Mouse (Mus musculus): ENCODE measurements around the gene Rcan1. TPM values are rescaled to one million over a fixed set of nuclear protein-coding genes. Genes with fewer than 3 reads are reported as not detected.
A peak's percentile ranks its signal among the peaks of the same experiment; 100 is the strongest.

The Rcan1 gene
- polyA plus RNA-seq, 2 experiments from 2014 or later = 1.2 to 2.7 TPM

- no peak for ATAC-seq
These were observed 3.6 kb downstream of the Rcan1 start for GRCm38 (mm10) chr16:92467041-92467440.

- ATAC-seq = peak; percentile 99
These were observed 4.8 kb downstream of the Rcan1 start for GRCm38 (mm10) chr16:92465642-92466526.

GRCm38 (mm10) chr16:92465226-92465625 is 5.4 kb downstream of the Rcan1 start:
- ATAC-seq = no peak

GRCm38 (mm10) chr16:92464390-92464972 is 6.2 kb downstream of the Rcan1 start:
- ATAC-seq = no peak

GRCm38 (mm10) chr16:92461412-92461811 is 9.3 kb downstream of the Rcan1 start:
- no peak for ATAC-seq

- peak; percentile 69 for ATAC-seq
These were observed 13.1 kb downstream of the Rcan1 start for GRCm38 (mm10) chr16:92457594-92457993.

- no peak for ATAC-seq
These were observed 14.7 kb downstream of the Rcan1 start for GRCm38 (mm10) chr16:92455969-92456368.

- ATAC-seq = no peak
These were observed 15.2 kb downstream of the Rcan1 start for GRCm38 (mm10) chr16:92455488-92455887.

GRCm38 (mm10) chr16:92454495-92454894 is 16.2 kb downstream of the Rcan1 start:
- no peak for ATAC-seq

- no peak for ATAC-seq
These were observed 16.7 kb downstream of the Rcan1 start for GRCm38 (mm10) chr16:92454002-92454401.

GRCm38 (mm10) chr16:92452609-92453008 is 18.1 kb downstream of the Rcan1 start:
- ATAC-seq = no peak

- ATAC-seq = no peak
These were observed 19.1 kb downstream of the Rcan1 start for GRCm38 (mm10) chr16:92451516-92452072.

- no peak for ATAC-seq
These were observed 20.3 kb downstream of the Rcan1 start for GRCm38 (mm10) chr16:92450331-92450730.

GRCm38 (mm10) chr16:92449080-92449479 is 21.6 kb downstream of the Rcan1 start:
- no peak for ATAC-seq

- no peak for ATAC-seq
These were observed 25.3 kb downstream of the Rcan1 start for GRCm38 (mm10) chr16:92445377-92445776.

GRCm38 (mm10) chr16:92443644-92444113 is 27.0 kb downstream of the Rcan1 start:
- peak; percentile 93 for ATAC-seq

GRCm38 (mm10) chr16:92442946-92443345 is 27.7 kb downstream of the Rcan1 start:
- no peak for ATAC-seq

GRCm38 (mm10) chr16:92442150-92442549 is 28.5 kb downstream of the Rcan1 start:
- ATAC-seq = no peak

- no peak for ATAC-seq
These were observed 29.5 kb downstream of the Rcan1 start for GRCm38 (mm10) chr16:92441203-92441602.

GRCm38 (mm10) chr16:92440229-92440628 is 30.4 kb downstream of the Rcan1 start:
- no peak for ATAC-seq

- ATAC-seq = no peak
These were observed 30.9 kb downstream of the Rcan1 start for GRCm38 (mm10) chr16:92439775-92440174.

GRCm38 (mm10) chr16:92435431-92435985 is 35.2 kb downstream of the Rcan1 start:
- no peak for ATAC-seq

GRCm38 (mm10) chr16:92433176-92433575 is 37.5 kb downstream of the Rcan1 start:
- no peak for ATAC-seq

All from CD4-positive, CD25-positive, alpha-beta regulatory T cell, adult 4 months (primary cell).